Mouse (Mus musculus): ENCODE measurements around the gene Scamp1. TPM values are rescaled to one million over a fixed set of nuclear protein-coding genes. Genes with fewer than 3 reads are reported as not detected.

Scamp1 gene
- polyA plus RNA-seq, 1 experiment from 2014 or later = 33.2 TPM

DNA sequence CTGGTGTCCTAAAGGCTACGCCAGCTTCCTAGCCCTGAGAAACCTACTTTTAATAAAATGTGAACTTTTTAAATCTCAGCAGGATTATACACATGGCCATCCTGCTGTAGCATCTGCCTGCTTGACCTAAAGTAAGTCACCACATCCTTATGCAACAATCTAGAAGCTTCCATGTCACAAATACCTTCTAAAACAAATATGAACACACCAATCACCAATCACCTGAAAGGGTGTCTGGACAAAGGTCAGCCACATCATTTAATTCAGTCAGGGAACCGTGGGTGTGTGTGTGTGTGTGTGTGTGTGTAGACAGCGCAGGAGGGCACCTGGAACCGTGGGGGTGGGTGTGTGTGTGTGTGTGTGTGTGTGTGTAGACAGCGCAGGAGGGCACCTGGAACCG, 35.5 kb downstream of the Scamp1 start:
- Histone ChIP-seq H3K9me3 (no peaks in the 10 kb centered on the region), H3K27me3 (no peaks in the 10 kb centered on the region), H3K27ac (no peak overlapping the region), H3K9ac (no peak overlapping the region), H3K4me2 (replicated peaks) (no peak overlapping the region), H3K36me3 (peaks cover 3% of the 10 kb centered on the region; the same call in 1 of the 2 replicates), H3K4me3 (no peak overlapping the region), H3K4me1 (peaks cover 9% of the 10 kb centered on the region)
- 91% methylated on average over 4 of the region's 6 CpGs for WGBS
- no peak for ATAC-seq (ENCODE audit: low FRiP score, low read depth)

GRCm38 (mm10) chr13:94242897-94243296, 42.8 kb downstream of the Scamp1 start:
- no peak overlapping the region for H3K9ac ChIP-seq
- no peak overlapping the region for H3K27ac ChIP-seq
- H3K36me3 ChIP-seq = no peaks in the 10 kb centered on the region
- WGBS = 62% methylated on average over 2 of the region's 2 CpGs
- H3K4me3 ChIP-seq = no peak overlapping the region
- H3K27me3 ChIP-seq = no peaks in the 10 kb centered on the region
- ATAC-seq (ENCODE audit: low FRiP score, low read depth) = no peak
- H3K4me1 ChIP-seq = peaks cover 18% of the 10 kb centered on the region
- no peak overlapping the region for H3K4me2 ChIP-seq (replicated peaks)
- H3K9me3 ChIP-seq = no peaks in the 10 kb centered on the region

DNA sequence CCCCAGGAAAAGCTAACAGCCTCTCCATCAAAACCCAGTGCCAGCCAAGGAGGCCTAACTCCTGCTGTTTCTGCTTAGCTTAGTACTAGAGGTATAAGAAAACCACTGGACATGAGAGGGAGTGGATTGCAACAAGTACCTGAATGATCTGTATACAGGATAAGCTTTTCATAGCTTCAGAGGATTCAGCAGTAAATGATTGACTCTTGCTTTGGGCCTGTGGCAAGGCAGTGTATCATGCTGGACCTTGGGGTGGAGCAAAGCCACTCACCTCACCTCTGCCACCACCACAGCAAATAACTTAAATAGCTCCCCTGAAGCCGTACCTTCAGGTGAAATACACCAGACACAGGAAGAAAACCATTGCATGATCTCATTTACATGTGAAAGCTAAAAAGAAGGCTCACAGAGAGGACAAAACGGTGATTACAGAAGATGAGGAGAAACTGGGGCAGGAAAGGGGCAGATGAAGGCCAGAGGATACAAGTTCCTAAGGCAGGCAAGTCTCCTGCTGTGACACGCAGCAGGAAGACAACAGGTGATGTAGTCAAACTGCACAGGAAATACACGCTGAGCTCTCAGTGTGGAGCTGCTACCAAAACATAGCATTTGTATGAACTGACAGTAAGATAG, 43.6 kb downstream of the Scamp1 start:
- WGBS = 58% methylated on average over 4 of the region's 4 CpGs

GRCm38 (mm10) chr13:94240873-94241272, 44.8 kb downstream of the Scamp1 start:
- Histone ChIP-seq H3K4me2 (replicated peaks) (no peak overlapping the region), H3K9me3 (no peaks in the 10 kb centered on the region), H3K36me3 (no peaks in the 10 kb centered on the region), H3K27me3 (no peaks in the 10 kb centered on the region), H3K27ac (no peak overlapping the region), H3K4me3 (no peak overlapping the region), H3K9ac (no peak overlapping the region), H3K4me1 (peaks cover 18% of the 10 kb centered on the region)
- no peak for ATAC-seq (ENCODE audit: low FRiP score, low read depth)
- 44% methylated on average over 5 of the region's 5 CpGs for WGBS

More for the DNA sequence above, 43.6 kb downstream of the Scamp1 start:
- no peak overlapping the region for H3K4me3 ChIP-seq
- no peaks in the 10 kb centered on the region for H3K27me3 ChIP-seq
- no peaks in the 10 kb centered on the region for H3K36me3 ChIP-seq
- peaks cover 18% of the 10 kb centered on the region for H3K4me1 ChIP-seq
- no peak overlapping the region for H3K4me2 ChIP-seq (replicated peaks)
- no peaks in the 10 kb centered on the region for H3K9me3 ChIP-seq
- no peak for ATAC-seq (ENCODE audit: low FRiP score, low read depth)
- no peak overlapping the region for H3K27ac ChIP-seq
- H3K9ac ChIP-seq = no peak overlapping the region

- Histone ChIP-seq H3K27ac (no peak overlapping the region), H3K27me3 (no peaks in the 10 kb centered on the region), H3K9ac (no peak overlapping the region), H3K9me3 (no peaks in the 10 kb centered on the region), H3K4me2 (replicated peaks) (no peak overlapping the region), H3K36me3 (no peaks in the 10 kb centered on the region), H3K4me1 (peaks cover 13% of the 10 kb centered on the region), H3K4me3 (no peak overlapping the region)
- 78% methylated on average over 6 of the region's 6 CpGs for WGBS
- no peak for ATAC-seq (ENCODE audit: low FRiP score, low read depth)
These were observed 45.5 kb downstream of the Scamp1 start for GRCm38 (mm10) chr13:94240111-94240510.

DNA sequence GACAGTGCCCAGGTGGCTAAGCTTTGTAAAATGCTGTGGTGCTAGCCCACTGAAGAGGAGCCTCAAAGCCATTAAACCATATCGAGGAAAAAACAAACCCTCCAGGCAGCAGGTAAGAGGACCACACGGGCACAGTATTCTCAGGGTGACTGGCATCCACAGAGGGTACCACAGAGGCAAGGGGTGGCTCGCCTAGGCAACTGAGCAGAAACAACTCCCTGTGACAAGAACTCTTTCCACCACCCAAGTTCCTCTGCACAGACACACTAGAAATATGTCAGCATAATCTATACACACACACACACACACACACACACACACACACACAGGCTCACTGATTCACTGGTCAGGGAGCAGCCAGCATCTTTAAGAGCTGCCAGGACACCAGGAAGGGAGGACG, 46.2 kb downstream of the Scamp1 start:
- no peak overlapping the region for H3K4me3 ChIP-seq
- no peak for ATAC-seq (ENCODE audit: low FRiP score, low read depth)
- H3K9ac ChIP-seq = no peak overlapping the region
- 79% methylated on average over 4 of the region's 4 CpGs for WGBS
- H3K36me3 ChIP-seq = no peaks in the 10 kb centered on the region
- H3K27me3 ChIP-seq = no peaks in the 10 kb centered on the region
- H3K9me3 ChIP-seq = no peaks in the 10 kb centered on the region
- peaks cover 7% of the 10 kb centered on the region; the same call in 1 of the 2 replicates for H3K4me1 ChIP-seq
- no peak overlapping the region for H3K4me2 ChIP-seq (replicated peaks)
- no peak overlapping the region for H3K27ac ChIP-seq

- no peak overlapping the region for H3K9ac ChIP-seq
- no peaks in the 10 kb centered on the region for H3K4me1 ChIP-seq
- H3K36me3 ChIP-seq = peaks cover 30% of the 10 kb centered on the region
- no peak overlapping the region for H3K4me2 ChIP-seq (replicated peaks)
- no peak for ATAC-seq (ENCODE audit: low FRiP score, low read depth)
- H3K9me3 ChIP-seq = no peaks in the 10 kb centered on the region
- H3K4me3 ChIP-seq = no peak overlapping the region
- H3K27me3 ChIP-seq = no peaks in the 10 kb centered on the region
- 86% methylated on average over 14 of the region's 14 CpGs for WGBS
- no peak overlapping the region for H3K27ac ChIP-seq
These were observed 53.8 kb downstream of the Scamp1 start for GRCm38 (mm10) chr13:94231871-94232270.

DNA sequence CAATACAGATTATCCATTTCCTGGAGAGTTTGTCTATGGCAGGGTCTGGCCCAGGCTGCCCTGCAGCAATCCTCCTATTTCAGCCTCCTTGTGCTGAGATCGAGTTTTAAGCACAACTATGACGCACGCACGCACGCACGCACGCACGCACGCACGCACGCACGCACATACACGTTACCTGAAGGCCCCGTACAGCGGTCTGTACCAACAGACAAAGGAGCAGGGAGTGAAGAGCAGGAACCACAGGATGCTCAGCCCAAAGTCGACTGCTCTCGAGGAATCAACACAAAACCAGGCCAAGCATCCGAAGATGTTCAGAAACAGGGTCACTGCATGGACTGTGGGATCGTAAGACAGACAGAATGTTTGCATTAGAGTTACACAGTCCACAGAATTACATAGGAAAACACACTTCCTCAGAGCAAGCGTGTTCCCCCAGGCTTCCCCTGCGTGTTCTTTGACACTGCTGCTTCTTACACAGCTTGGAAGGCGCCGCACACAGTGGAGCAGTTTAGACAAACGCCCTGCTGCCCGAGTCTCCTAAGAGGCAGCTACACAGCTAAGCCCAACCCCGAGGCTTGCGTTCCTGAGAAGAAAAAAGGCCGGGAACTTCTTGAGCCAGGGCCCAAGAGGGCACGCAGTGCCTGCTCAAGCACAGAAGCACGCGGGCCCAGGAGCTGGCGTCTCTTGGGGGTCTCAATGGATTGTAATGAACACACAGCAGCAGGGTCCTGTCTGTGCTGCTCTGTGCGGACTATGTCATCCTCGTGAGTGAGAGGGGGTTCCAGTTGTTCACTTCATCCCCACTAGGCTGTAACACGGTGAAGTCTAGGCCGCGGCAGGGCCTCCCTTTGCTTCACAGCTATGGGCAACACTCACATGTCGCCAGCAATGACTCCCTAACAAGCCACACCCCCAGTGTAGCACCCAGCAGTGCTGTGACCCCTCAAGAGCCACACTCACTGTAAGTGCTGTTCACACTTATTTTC, 60.6 kb downstream of the Scamp1 start:
- Histone ChIP-seq H3K36me3 (peaks cover 51% of the 10 kb centered on the region), H3K9me3 (no peaks in the 10 kb centered on the region), H3K9ac (no peak overlapping the region), H3K27ac (no peak overlapping the region), H3K4me3 (no peak overlapping the region), H3K4me1 (0 out of 2 replicates have a peak, but pooled peaks cover 3% of the 10 kb centered on the region), H3K4me2 (replicated peaks) (no peak overlapping the region), H3K27me3 (no peaks in the 10 kb centered on the region)
- no peak for ATAC-seq (ENCODE audit: low FRiP score, low read depth)
- WGBS = 94% methylated on average over 38 of the region's 38 CpGs

DNA sequence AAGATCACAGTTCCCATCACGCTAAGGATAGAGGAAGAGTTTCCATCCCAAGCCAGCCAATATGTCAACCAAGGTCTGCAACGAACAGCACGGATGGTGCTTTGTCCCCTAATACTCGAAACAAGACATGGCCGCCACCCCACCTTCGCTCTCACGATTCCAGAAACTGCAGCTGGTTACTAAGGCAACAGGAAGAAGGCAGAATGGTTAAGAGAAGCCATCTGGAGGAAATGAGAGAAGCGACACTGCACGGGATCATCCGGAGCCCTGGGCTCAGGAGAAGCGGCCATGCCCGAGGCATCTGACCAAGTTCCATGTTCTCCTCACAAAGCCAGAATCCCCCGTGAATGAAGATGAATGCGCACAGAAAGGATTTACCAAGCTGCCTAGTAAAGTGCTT, 62.0 kb downstream of the Scamp1 start:
- Histone ChIP-seq H3K36me3 (peaks cover 43% of the 10 kb centered on the region), H3K27ac (no peak overlapping the region), H3K9ac (no peak overlapping the region), H3K27me3 (no peaks in the 10 kb centered on the region), H3K4me1 (0 out of 2 replicates have a peak, but pooled peaks cover 3% of the 10 kb centered on the region), H3K4me2 (replicated peaks) (no peak overlapping the region), H3K4me3 (no peak overlapping the region), H3K9me3 (no peaks in the 10 kb centered on the region)
- no peak for ATAC-seq (ENCODE audit: low FRiP score, low read depth)
- 66% methylated on average over 14 of the region's 14 CpGs for WGBS

- Histone ChIP-seq H3K9ac (no peak overlapping the region), H3K4me1 (peaks cover 8% of the 10 kb centered on the region; the same call in 1 of the 2 replicates), H3K4me3 (no peak overlapping the region), H3K27me3 (no peaks in the 10 kb centered on the region), H3K27ac (no peak overlapping the region), H3K9me3 (peaks cover 5% of the 10 kb centered on the region; the same call in 1 of the 2 replicates), H3K4me2 (replicated peaks) (no peak overlapping the region), H3K36me3 (peaks cover 36% of the 10 kb centered on the region)
- ATAC-seq (ENCODE audit: low FRiP score, low read depth) = no peak
- 79% methylated on average over 2 of the region's 2 CpGs for WGBS
These were observed 72.9 kb downstream of the Scamp1 start for GRCm38 (mm10) chr13:94212716-94213115.

DNA sequence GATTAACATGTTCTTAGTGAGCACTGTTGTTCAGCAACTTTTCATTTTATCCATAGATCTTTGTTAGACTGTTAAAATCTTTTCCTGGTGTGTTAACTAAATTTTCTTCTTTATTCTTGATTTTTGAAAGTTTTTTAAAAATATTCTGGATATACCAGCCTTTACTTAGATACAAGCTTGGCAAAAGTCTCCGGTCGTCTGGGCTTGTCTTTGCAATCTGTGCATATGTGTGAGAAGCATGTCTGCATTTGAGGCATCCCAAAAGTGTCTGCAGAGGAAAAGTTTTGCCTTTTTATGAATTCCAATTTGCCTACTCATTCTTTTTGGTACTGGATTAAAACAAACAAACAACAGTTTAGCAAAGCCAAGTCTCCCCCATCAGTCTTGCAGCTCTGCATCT, 73.5 kb downstream of the Scamp1 start:
- peaks cover 8% of the 10 kb centered on the region; the same call in 1 of the 2 replicates for H3K4me1 ChIP-seq
- no peaks in the 10 kb centered on the region for H3K27me3 ChIP-seq
- H3K27ac ChIP-seq = no peak overlapping the region
- no peak overlapping the region for H3K4me2 ChIP-seq (replicated peaks)
- H3K9me3 ChIP-seq = peaks cover 5% of the 10 kb centered on the region; the same call in 1 of the 2 replicates
- 95% methylated on average over 2 of the region's 2 CpGs for WGBS
- ATAC-seq (ENCODE audit: low FRiP score, low read depth) = no peak
- peaks cover 38% of the 10 kb centered on the region for H3K36me3 ChIP-seq
- no peak overlapping the region for H3K4me3 ChIP-seq
- no peak overlapping the region for H3K9ac ChIP-seq

All from limb, embryonic 13.5 days (tissue).